Mouse (Mus musculus) neural tube, embryonic 13.5 days (tissue): Measurements from ENCODE around the gene Cdc26. TPM values are rescaled to one million over a fixed set of nuclear protein-coding genes. Genes with fewer than 3 reads are reported as not detected.

Source experiments
- ATAC-seq: fragments of 200-750 bp; cut with Nextera tagmentation; 2 replicates; pipeline ENCODE4 v1.8.0; 2017; ENCODE audit warnings: low read depth, mild to moderate bottlenecking, moderate TSS enrichment, moderate library complexity
- H3K27ac ChIP-seq: fragments of 300-500 bp; sonication (generic); replicated peaks from 2 replicates; pipeline ENCODE4 v1.5.1; 2015; ENCODE audit warnings: moderate library complexity, mild to moderate bottlenecking, inconsistent platforms
- H3K27me3 ChIP-seq: fragments of 300-500 bp; sonication (generic); 2 replicates; pipeline ENCODE4 v1.6.1; 2015; ENCODE audit warnings: mild to moderate bottlenecking, inconsistent platforms
- H3K36me3 ChIP-seq: fragments of 300-500 bp; sonication (generic); 2 replicates; pipeline ENCODE4 v1.6.1; 2015; ENCODE audit warnings: mild to moderate bottlenecking, inconsistent platforms
- H3K4me1 ChIP-seq: fragments of 300-500 bp; sonication (generic); replicated peaks from 2 replicates; pipeline ENCODE4 v1.6.1; 2015; ENCODE audit warnings: inconsistent platforms
- H3K4me2 ChIP-seq: fragments of 300-500 bp; sonication (generic); 2 replicates; pipeline ENCODE4 v1.6.1; 2015; ENCODE audit warnings: inconsistent platforms, mild to moderate bottlenecking, moderate library complexity
- H3K4me3 ChIP-seq: fragments of 300-500 bp; sonication (generic); 2 replicates; pipeline ENCODE4 v1.5.1; 2015; ENCODE audit warnings: mild to moderate bottlenecking, inconsistent platforms
- H3K9ac ChIP-seq: fragments of 300-500 bp; sonication (generic); 2 replicates; pipeline ENCODE4 v1.6.1; 2015; ENCODE audit warnings: moderate library complexity, mild to moderate bottlenecking, inconsistent platforms
- H3K9me3 ChIP-seq: fragments of 300-500 bp; sonication (generic); 2 replicates; pipeline ENCODE4 v1.6.1; 2016; ENCODE audit warnings: inconsistent platforms
- WGBS: fragments of 180-500 bp; shearing (Covaris S2); methylation state at CpG from one replicate; pipeline ENCODE4 v1.1.7; 2015; 5-methylcytosine and 5-hydroxymethylcytosine counted together
- polyA plus RNA-seq: library from polyadenylated mRNA; unstranded; fragments of >200 nt; fragmentation: Nextera tagmentation; extraction: Ambion mirVana; gene quantifications from 2 replicates; pipeline ENCODE4 v1.2.1, GENCODE M21; 2015

Cdc26 gene
- polyA plus RNA-seq, 1 experiment from 2014 or later = 98.8 TPM

- no peak overlapping the region for H3K9ac ChIP-seq
- H3K36me3 ChIP-seq = peaks cover 34% of the 10 kb centered on the region
- WGBS = 93% methylated on average over 2 of the region's 2 CpGs
- H3K9me3 ChIP-seq = no peaks in the 10 kb centered on the region
- H3K4me3 ChIP-seq = no peak overlapping the region
- H3K4me1 ChIP-seq = no peaks in the 10 kb centered on the region
- no peak overlapping the region for H3K4me2 ChIP-seq
- no peak overlapping the region for H3K27ac ChIP-seq
- no peak for ATAC-seq
- no peaks in the 10 kb centered on the region for H3K27me3 ChIP-seq
Measured at GRCm38 (mm10) chr4:62349371-62349770, 59.1 kb downstream of the Cdc26 start.

GRCm38 (mm10) chr4:62348329-62348705 is 60.1 kb downstream of the Cdc26 start:
- ATAC-seq = no peak
- no peaks in the 10 kb centered on the region for H3K4me1 ChIP-seq
- no peak overlapping the region for H3K4me2 ChIP-seq
- no peak overlapping the region for H3K4me3 ChIP-seq
- H3K9me3 ChIP-seq = 0 out of 2 replicates have a peak, but pooled peaks cover 3% of the 10 kb centered on the region
- no peak overlapping the region for H3K9ac ChIP-seq
- 85% methylated on average over 2 of the region's 2 CpGs for WGBS
- no peaks in the 10 kb centered on the region for H3K27me3 ChIP-seq
- H3K27ac ChIP-seq = no peak overlapping the region
- peaks cover 43% of the 10 kb centered on the region for H3K36me3 ChIP-seq

- no peak for ATAC-seq
- H3K9me3 ChIP-seq = 0 out of 2 replicates have a peak, but pooled peaks cover 3% of the 10 kb centered on the region
- no peak overlapping the region for H3K27ac ChIP-seq
- H3K27me3 ChIP-seq = no peaks in the 10 kb centered on the region
- no peak overlapping the region for H3K9ac ChIP-seq
- H3K4me2 ChIP-seq = no peak overlapping the region
- no peaks in the 10 kb centered on the region for H3K4me1 ChIP-seq
- peaks cover 45% of the 10 kb centered on the region for H3K36me3 ChIP-seq
- H3K4me3 ChIP-seq = no peak overlapping the region
- 79% methylated on average over 9 of the region's 9 CpGs for WGBS
Measured at GRCm38 (mm10) chr4:62347605-62348328, 60.7 kb downstream of the Cdc26 start.

- no peaks in the 10 kb centered on the region for H3K27me3 ChIP-seq
- no peaks in the 10 kb centered on the region for H3K4me1 ChIP-seq
- ATAC-seq = no peak
- no peak overlapping the region for H3K4me3 ChIP-seq
- 0 out of 2 replicates have a peak, but pooled peaks cover 3% of the 10 kb centered on the region for H3K9me3 ChIP-seq
- peaks cover 47% of the 10 kb centered on the region for H3K36me3 ChIP-seq
- WGBS = 87% methylated on average over 4 of the region's 4 CpGs
- no peak overlapping the region for H3K27ac ChIP-seq
- H3K9ac ChIP-seq = no peak overlapping the region
- H3K4me2 ChIP-seq = no peak overlapping the region
Measured at GRCm38 (mm10) chr4:62345827-62346226, 62.6 kb downstream of the Cdc26 start.

GRCm38 (mm10) chr4:62344000-62344399 is 64.4 kb downstream of the Cdc26 start:
- H3K4me1 ChIP-seq = no peaks in the 10 kb centered on the region
- H3K27me3 ChIP-seq = no peaks in the 10 kb centered on the region
- no peak overlapping the region for H3K9ac ChIP-seq
- no peak overlapping the region for H3K4me3 ChIP-seq
- no peak for ATAC-seq
- no peak overlapping the region for H3K27ac ChIP-seq
- no peak overlapping the region for H3K4me2 ChIP-seq
- WGBS = 90% methylated on average over 1 of the region's 1 CpGs
- H3K36me3 ChIP-seq = peaks cover 59% of the 10 kb centered on the region
- 0 out of 2 replicates have a peak, but pooled peaks cover 3% of the 10 kb centered on the region for H3K9me3 ChIP-seq

- no peak overlapping the region for H3K4me3 ChIP-seq
- WGBS = 90% methylated on average over 5 of the region's 5 CpGs
- no peaks in the 10 kb centered on the region for H3K27me3 ChIP-seq
- H3K9me3 ChIP-seq = no peaks in the 10 kb centered on the region
- no peak overlapping the region for H3K4me2 ChIP-seq
- H3K27ac ChIP-seq = no peak overlapping the region
- no peak overlapping the region for H3K9ac ChIP-seq
- peaks cover 71% of the 10 kb centered on the region for H3K36me3 ChIP-seq
- no peaks in the 10 kb centered on the region for H3K4me1 ChIP-seq
- ATAC-seq = no peak
Measured at GRCm38 (mm10) chr4:62338536-62338935, 69.9 kb downstream of the Cdc26 start.

Other genes with a start within 250 kb of the Cdc26 start
- gene Zfp37, start 177.6 kb downstream of the Cdc26 start, polyA plus RNA-seq = 24.9 and 30.6 TPM in 2 replicates
- gene Slc31a2, start 146.1 kb downstream of the Cdc26 start, polyA plus RNA-seq = 17.7 and 18.1 TPM in 2 replicates
- gene Fkbp15, start 48.1 kb downstream of the Cdc26 start, polyA plus RNA-seq = 24.8 and 24.9 TPM in 2 replicates
- gene Slc31a1, start 47.9 kb downstream of the Cdc26 start, polyA plus RNA-seq = 34.6 and 35.0 TPM in 2 replicates
- 17.1 and 17.9 TPM in 2 replicates for gene Prpf4, start 155 bp upstream of the Cdc26 start, polyA plus RNA-seq
- gene Rnf183, start 26.6 kb upstream of the Cdc26 start, polyA plus RNA-seq = 0.18 TPM in 1 of 2 replicates, not detected in the other
- 5.7 and 6.8 TPM in 2 replicates for gene Wdr31, start 62.3 kb upstream of the Cdc26 start, polyA plus RNA-seq
- 0.74 and 0.80 TPM in 2 replicates for gene Bspry, start 71.4 kb upstream of the Cdc26 start, polyA plus RNA-seq
- 13.1 and 14.2 TPM in 2 replicates for gene Hdhd3, start 94.8 kb upstream of the Cdc26 start, polyA plus RNA-seq
- 49.8 and 58.8 TPM in 2 replicates for gene Alad, start 111.3 kb upstream of the Cdc26 start, polyA plus RNA-seq
- gene Pole3, start 116.4 kb upstream of the Cdc26 start, polyA plus RNA-seq = 61.8 and 63.1 TPM in 2 replicates
- gene 4933430I17Rik, start 116.7 kb upstream of the Cdc26 start, polyA plus RNA-seq = 0.70 and 0.87 TPM in 2 replicates
- 71.4 and 79.0 TPM in 2 replicates for gene Rgs3, start 151.2 kb upstream of the Cdc26 start, polyA plus RNA-seq